In genomic region chr15:100111891-100112290, GRCm38 (mm10) we compare ENCODE assay signal across 16 mouse cellular contexts.
DNase-seq lines count a peak whose midpoint lies in the region; ATAC-seq and TF ChIP-seq lines count a peak whose summit lies in the region.
"Had no signal": no experiment of that assay in that cellular context is flagged by ENCODE, and none has a peak within 500 bp of the region (broad histone marks: within the 10 kb centered on the region; RNA-seq: fewer than 3 reads in every experiment).

No protein-coding gene starts in this region.

- ATAC-seq in liver, embryonic 11.5 days (replicated peaks; ENCODE audit: low FRiP score), result no peak
- ATAC-seq in stomach, embryonic 15.5 days (ENCODE audit: insufficient read depth, low FRiP score, low read depth), result peak; percentile 70

- no peak overlapping the region for H3K4me3 ChIP-seq in liver, adult 2 months (ENCODE audit: insufficient read depth, low read depth, low read length)
- no peak overlapping the region for H3K4me3 ChIP-seq in liver, embryonic 11.5 days (ENCODE audit: low read depth, low read length)
- no peak overlapping the region for H3K4me3 ChIP-seq in stomach, embryonic 15.5 days (replicated peaks)

- no peaks in the 10 kb centered on the region for H3K36me3 ChIP-seq in liver, adult 2 months (ENCODE audit: control insufficient read depth, insufficient read depth, low read length)
- no peaks in the 10 kb centered on the region for H3K36me3 ChIP-seq in liver, embryonic 11.5 days (ENCODE audit: control insufficient read depth, insufficient read depth, low read length)
- H3K36me3 ChIP-seq in stomach, embryonic 15.5 days, result no peaks in the 10 kb centered on the region

- no peak overlapping the region for H3K9ac ChIP-seq in liver, adult 2 months (ENCODE audit: low read depth, low read length)
- H3K9ac ChIP-seq in liver, embryonic 11.5 days (ENCODE audit: low read depth, low read length), result no peak overlapping the region
- no peak overlapping the region for H3K9ac ChIP-seq in stomach, embryonic 15.5 days
- H3K9ac ChIP-seq: liver, embryonic 14.5 days had no signal

- WGBS in liver, adult 2 months, result 29% methylated on average over 9 of the region's 9 CpGs
- WGBS in liver, embryonic 11.5 days, result 61% methylated on average over 9 of the region's 9 CpGs
- 52% methylated on average over 9 of the region's 9 CpGs for WGBS in stomach, embryonic 15.5 days

- peaks cover 4% of the 10 kb centered on the region; the same call in 1 of the 2 replicates for H3K79me2 ChIP-seq in liver, adult 2 months (ENCODE audit: control insufficient read depth, insufficient read depth, low read length)

- peak; percentile 40 for DNase-seq in liver, adult 2 months (ENCODE audit: extremely low read depth, low read depth, low spot score)
- DNase-seq in liver, embryonic 11.5 days (ENCODE audit: low spot score), result no peak
- DNase-seq in kidney, adult 18-20 months, result peak; percentile 32
- DNase-seq in kidney, postnatal 14 days, result peak; percentile 32
- no peak for DNase-seq in yolk sac, embryonic 10.5 days (ENCODE audit: low spot score)
- DNase-seq in layer of hippocampus, adult 9-11 months, result no peak
- no peak for DNase-seq in testis, postnatal 10 days (ENCODE audit: low spot score)
- DNase-seq: cerebellum, adult 18-20 months; heart, adult 18-20 months; heart, postnatal 4 days; midbrain, embryonic 14.5 days; right cerebral cortex, postnatal 25 days had no signal

- H3K9me3 ChIP-seq in liver, embryonic 11.5 days (ENCODE audit: control insufficient read depth, low read length), result no peaks in the 10 kb centered on the region
- H3K9me3 ChIP-seq in stomach, embryonic 15.5 days, result no peaks in the 10 kb centered on the region
- H3K9me3 ChIP-seq: G1E had no signal

- TF ChIP-seq POLR2A in liver, adult 2 months (IDR thresholded peaks at IDR 0.05; ENCODE audit: extremely low read depth, insufficient read depth, low read length), result no peak

- H3K27ac ChIP-seq in liver, adult 2 months (replicated peaks; ENCODE audit: insufficient read depth, low read depth, low read length), result no peak overlapping the region
- no peak overlapping the region for H3K27ac ChIP-seq in liver, embryonic 11.5 days (ENCODE audit: low read depth, low read length)
- H3K27ac ChIP-seq in stomach, embryonic 15.5 days, result peak overlapping the region; percentile 67
- H3K27ac ChIP-seq: liver, embryonic 14.5 days; macrophage had no signal

- no peak for TF ChIP-seq CTCF in liver, adult 2 months (IDR thresholded peaks at IDR 0.05; ENCODE audit: low read depth, low read length)

- H3K4me1 ChIP-seq in liver, adult 2 months (ENCODE audit: control insufficient read depth, insufficient read depth, low read length), result peaks cover 9% of the 10 kb centered on the region
- peaks cover 31% of the 10 kb centered on the region for H3K4me1 ChIP-seq in liver, embryonic 11.5 days (replicated peaks; ENCODE audit: control insufficient read depth, insufficient read depth, low read length)
- peaks cover 16% of the 10 kb centered on the region for H3K4me1 ChIP-seq in stomach, embryonic 15.5 days

- no peak overlapping the region for H3K4me2 ChIP-seq in liver, embryonic 11.5 days
- peak overlapping the region; percentile 17; the same call in 1 of the 2 replicates for H3K4me2 ChIP-seq in stomach, embryonic 15.5 days

- H3K27me3 ChIP-seq in liver, adult 2 months (ENCODE audit: control insufficient read depth, insufficient read depth, low read length), result no peaks in the 10 kb centered on the region
- no peaks in the 10 kb centered on the region for H3K27me3 ChIP-seq in liver, embryonic 11.5 days (replicated peaks; ENCODE audit: control insufficient read depth, insufficient read depth, low read length)
- H3K27me3 ChIP-seq in stomach, embryonic 15.5 days (replicated peaks), result no peaks in the 10 kb centered on the region

Comparison
In these comparisons a context has a peak if more than half of its experiments do, and no peak if none do; other contexts are left out.
1. DNase-seq: peak in liver, adult 2 months (single experiment), kidney, adult 18-20 months (single experiment) and kidney, postnatal 14 days (single experiment); none in liver, embryonic 11.5 days (single experiment), yolk sac, embryonic 10.5 days (single experiment), layer of hippocampus, adult 9-11 months (single experiment) and testis, postnatal 10 days (single experiment).